Mouse (Mus musculus) T-cell, adult 66 days (primary cell): ENCODE data around the gene Slc22a4. TPM values are rescaled to one million over a fixed set of nuclear protein-coding genes. Genes with fewer than 3 reads are reported as not detected.

Experiments
- total RNA-seq, 2 experiments: library from RNA; stranded (reverse); gene quantifications; 3 replicates in 1 of 2; 4 replicates in 1 of 2; pipeline ENCODE4 v1.2.4; 2023

Gene Slc22a4
- under 1 TPM; 0.61 to 0.92 TPM for total RNA-seq

GRCm38 (mm10) chr11:54028044-54028951 is at the start of gene Slc22a4:
Slc22a4 (minus strand) TSS chr11:54028090.

DNA sequence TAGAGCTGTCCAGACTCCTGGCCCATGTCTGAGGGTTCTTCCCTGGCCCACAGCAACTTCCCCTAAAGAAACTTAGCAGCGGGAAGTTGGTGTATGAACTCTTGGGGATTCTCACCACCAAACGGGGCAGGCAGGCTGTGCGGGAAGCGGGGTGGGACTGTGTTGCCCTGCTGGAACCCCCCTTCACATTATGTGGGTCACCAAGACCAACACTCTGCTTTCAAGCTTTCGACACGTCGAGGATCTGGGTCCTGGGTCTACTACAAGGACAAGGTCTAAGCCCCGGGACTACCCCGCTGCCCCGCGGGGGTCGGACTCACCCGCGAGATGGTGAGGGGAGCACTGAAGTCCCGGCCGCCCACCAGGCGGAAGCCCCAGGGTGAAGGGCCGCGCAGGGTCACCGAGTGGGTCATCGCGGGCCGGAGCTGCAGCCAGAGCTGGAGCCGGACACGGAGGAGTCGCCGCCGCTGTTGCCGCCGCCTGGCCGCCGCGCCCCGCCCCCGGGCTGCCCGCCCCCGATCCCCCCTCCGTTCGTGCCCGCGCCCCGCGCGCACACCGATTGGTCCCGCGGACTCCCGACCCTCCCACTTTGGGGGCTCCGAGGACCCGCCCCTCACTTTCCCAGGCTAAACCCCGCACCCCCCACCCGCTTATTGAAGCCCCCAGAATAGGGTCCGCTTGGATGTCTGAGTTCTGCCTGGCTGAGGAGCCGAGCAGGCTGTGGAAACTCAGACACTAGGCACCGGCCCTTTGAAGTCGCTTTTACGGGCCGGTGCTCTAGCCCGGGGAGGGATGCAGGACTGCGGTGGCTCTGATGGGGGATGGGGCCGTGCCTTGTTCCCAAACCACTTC is 40.9 kb upstream of the Slc22a4 start, which contains the start of gene Pdlim4:
Gene Pdlim4 (minus strand): TSS at position 495 of the 852 bp plus-strand sequence.

DNA sequence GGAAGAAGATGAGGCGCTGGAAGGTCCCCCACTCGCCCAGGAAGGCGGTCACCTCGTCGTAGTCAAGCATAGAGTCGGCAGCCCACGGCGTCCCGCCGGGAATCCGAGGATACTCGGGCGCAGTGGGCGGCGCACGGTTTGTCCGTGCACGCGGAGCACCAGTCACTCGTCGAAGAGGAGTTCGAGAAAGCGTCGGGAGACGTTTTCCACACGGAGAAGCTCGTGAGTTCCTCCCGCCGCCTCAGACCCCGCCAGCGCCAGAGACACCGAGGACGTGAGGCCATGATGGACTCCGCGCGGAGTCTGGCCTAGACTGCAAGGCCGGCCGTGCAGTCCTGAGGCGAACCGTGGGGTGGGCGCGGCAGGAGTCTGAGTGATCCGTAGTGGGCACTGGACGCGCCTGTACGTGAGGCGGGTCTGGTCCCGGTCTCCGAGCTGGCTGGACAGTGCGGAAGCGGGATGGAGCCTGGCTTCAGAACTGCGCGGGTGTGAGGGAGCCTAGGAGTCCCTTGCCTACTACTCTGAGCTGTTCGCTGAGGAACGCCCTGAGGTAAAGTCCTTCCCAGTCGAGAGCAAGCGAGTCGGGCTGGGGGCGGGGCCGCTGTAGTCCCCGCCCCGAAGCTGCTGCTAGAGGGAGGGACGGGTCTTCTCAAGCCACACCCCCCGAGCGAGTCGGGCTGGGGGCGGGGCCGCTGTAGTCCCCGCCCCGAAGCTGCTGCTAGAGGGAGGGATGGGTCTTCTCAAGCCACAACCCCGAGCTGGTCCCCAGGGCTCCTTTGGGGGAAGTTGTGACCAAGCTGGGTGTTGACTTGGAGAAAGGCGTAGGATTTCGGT is 47.9 kb downstream of the Slc22a4 start, which contains the start of gene Slc22a21:
Gene Slc22a21 (minus strand): TSS at position 545 of the 834 bp plus-strand sequence.

Other genes with a start within 250 kb of the Slc22a4 start
- 10 to 100 TPM; 31.9 to 33.1 TPM for gene Gm12216, start 168.8 kb downstream of the Slc22a4 start, total RNA-seq
- gene Slc22a5, start 136.4 kb downstream of the Slc22a4 start, total RNA-seq, result 10 to 100 TPM; 15.3 to 19.2 TPM
- 1 to 10 TPM; 1.3 to 1.4 TPM for gene Slc22a21, start 47.8 kb downstream of the Slc22a4 start, total RNA-seq
- gene Pdlim4, start 40.9 kb upstream of the Slc22a4 start, total RNA-seq, result 10 to 100 TPM; 19.3 to 28.6 TPM
- 1 to 10 TPM; 2.6 to 3.3 TPM for gene P4ha2, start 72.0 kb upstream of the Slc22a4 start, total RNA-seq
- gene Csf2, start 221.6 kb upstream of the Slc22a4 start, total RNA-seq, result 1 to 10 TPM; 1.3 to 6.1 TPM
- not detected for gene Il3, start 239.2 kb upstream of the Slc22a4 start, total RNA-seq